Mouse (Mus musculus): ENCODE data around the gene Fyttd1.
"Not testable (repeated sequence)": the region's sequence is repeated elsewhere in the genome, so short reads cannot be mapped to it uniquely, and the experiment has no call there.

Gene Fyttd1

DNA sequence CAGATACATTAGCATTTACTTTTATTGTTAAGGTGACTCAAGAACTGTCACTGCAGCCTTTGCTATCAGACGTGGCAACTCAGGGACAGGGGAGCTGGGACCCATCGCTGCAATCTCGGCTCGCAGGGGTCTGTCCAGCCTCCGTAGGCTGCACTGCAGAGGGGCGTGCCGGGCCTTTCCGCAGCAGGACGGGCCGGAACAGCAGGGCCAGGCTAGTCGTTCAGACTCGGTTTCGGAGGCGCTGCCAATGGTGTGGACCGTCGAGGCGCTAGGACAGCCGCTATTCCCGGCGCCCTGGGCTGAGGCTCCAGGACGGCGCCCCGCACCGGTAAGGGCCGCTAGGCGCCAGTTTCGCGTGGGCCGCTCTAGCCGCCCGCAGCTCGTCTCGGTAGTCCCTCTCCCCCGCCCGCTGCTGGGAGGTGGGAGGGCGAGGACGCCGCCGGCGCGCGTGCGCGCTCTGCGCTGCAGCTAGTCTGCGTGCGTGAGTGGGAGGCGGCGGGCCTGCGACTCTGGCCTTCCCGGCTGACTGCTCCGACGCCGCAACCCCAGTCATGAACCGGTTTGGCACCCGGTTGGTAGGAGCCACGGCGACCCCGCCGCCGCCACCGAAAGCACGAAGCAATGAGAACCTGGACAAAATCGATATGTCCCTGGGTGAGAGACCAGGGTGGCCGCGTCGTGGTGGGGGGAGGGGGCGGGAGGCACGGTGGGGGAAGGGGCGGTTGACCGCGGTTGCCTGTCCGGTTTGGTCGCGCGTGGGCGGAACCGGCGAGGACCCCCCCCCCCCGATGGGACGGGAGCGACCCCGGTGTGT lies at the start of gene Fyttd1, which contains the start of gene Rubcn:
Fyttd1 (plus strand) TSS at position 158 of the 814 bp plus-strand sequence.
Rubcn (minus strand) TSS at position 424 of the 814 bp plus-strand sequence.
- peak; percentile 95 for DNase-seq

DNA sequence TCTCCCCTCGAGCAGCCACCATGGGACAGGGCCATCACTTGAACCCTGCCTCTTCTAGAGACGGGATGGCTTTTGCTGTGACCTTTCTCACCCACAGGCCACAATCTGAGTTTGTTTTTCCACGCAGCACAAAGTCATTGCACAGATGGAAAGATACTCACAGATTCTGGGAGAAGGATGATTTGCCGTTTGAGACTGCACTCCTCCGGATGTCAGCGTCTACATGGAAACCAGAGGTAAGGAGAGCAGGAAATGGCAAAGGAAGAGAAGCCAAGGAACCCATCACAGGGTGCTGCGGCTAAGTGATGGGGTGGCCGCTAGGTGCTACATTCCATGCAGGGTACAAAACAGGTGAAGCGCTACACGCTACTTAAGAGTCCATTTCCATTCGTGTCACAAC lies 48.2 kb upstream of the Fyttd1 start:
- no peak for DNase-seq

DNA sequence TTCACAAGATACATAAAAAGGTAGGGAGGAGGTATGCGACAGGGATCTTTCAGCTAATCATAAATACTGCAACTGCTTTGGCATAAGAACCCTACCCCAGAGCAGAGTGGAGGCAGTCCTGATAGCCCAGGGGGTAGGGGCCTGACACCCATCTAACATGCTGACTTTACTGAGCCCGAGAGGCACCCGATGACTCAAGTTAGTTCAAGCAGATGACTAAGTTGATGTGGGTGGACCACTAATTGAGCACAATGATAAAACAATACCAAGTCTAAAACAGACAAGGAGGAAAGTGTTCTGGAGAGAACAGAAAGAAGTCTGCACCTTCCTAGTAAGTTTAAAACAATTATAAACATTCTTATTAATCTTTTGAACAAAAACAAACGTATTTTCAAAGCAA lies 45.8 kb upstream of the Fyttd1 start:
- no peak for DNase-seq

DNA sequence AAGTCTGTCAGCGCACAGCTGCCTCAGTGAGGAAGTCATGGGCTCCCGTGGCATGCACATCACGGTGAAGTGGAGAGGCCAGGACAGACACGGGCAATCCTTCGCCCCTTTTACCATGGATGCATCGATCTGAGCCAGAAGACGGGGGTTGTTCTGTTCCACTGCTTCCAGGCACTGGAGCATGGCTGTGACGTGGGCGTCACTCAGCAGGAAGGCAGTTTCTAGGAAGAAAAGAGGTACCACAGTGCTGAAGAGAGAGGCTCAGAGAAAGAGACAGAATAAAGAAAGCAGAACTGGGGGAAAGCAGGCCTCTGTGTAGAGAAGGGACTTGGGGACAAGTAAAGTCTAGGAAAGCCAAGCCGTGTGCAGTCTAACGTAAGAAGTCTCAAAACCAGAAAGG lies 30.2 kb upstream of the Fyttd1 start:
- DNase-seq: no peak

DNA sequence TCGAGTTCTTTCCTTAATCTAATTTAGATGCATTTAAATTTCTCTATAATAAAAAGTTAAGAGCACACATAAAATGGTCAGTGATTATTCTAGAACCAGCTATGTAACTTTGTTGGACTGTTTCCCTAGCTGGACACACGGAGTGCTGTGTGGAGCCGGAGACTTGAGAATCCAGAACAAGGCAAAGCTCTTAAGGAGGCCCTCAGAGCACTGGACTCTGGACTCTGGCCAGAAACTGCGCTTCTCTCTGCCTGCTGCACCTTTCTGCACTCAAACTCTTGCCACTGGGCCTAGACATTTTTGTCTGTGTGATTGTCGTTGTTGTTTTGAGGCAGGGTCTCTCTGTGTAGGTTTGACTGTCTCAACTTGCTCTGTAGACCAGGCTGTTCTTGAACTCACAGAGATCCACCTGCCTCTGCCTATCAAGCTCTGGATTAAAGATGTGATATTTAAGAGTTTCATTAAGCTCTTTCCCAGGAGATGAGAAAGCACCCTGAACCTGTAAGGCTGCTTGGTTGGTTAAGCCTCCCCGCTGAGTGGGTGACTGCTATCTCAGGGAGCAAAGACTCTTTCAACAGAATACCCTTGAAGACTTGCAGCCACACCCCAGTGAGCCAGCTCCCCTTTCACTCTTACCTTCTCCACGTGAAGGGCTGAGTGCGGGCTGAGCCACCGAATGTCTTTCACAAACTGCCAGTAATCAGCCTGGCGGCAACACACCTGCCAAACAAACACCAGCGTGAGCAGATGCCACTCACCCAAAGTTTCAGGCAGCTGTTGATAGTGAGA lies 28.1 kb upstream of the Fyttd1 start:
- DNase-seq: no peak

DNA sequence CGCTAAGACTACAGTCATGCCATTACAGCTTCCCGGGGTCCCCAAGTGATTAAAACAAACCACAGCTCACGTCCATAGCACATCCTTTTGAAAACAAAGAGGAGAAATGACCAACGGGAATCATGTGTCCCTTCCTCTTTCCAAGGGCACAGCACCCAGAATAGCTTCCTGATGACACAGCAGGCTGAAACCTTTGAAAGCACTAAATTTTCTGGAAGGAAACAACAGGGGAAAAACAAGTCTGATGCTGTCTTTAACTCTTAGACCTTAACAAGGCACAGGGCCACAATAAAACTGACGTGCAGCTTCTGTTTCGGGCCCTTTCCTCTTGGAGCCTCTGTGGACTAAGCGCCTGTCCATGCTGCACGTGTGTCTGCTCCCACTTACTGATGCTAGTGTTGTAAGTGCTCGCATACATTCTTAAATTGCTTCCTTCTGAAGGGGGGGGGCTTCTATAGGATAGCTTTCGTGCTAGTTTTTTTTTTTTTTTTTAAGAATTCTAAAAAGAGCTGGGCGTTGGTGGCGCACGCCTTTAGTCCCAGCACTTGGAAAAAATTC lies 23.7 kb upstream of the Fyttd1 start:
- DNase-seq: no peak

DNA sequence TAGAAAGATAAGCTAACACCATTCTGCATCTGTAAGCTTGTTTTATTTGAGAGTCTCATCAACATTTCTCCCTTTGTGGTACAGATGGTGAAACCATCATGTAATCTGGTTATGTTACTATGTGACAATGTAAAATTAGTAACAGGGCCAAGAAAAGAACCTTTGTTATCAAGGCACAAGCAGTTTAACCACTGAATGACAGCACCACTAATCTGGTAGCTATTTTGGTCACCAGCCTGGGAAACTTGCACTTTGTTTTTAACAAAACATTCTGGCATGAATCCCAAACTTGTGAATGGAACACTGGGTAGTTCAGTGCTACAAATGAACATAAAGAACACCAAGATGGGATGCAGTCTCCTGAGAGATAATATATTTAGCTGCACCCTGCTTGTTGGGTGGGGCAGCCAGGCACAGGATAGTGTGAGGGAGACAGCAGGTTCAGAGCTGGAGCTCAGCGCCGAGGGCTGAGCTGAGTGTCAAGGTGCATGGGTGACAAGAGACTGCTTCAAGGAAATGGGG lies 23.2 kb upstream of the Fyttd1 start:
- DNase-seq: no peak

DNA sequence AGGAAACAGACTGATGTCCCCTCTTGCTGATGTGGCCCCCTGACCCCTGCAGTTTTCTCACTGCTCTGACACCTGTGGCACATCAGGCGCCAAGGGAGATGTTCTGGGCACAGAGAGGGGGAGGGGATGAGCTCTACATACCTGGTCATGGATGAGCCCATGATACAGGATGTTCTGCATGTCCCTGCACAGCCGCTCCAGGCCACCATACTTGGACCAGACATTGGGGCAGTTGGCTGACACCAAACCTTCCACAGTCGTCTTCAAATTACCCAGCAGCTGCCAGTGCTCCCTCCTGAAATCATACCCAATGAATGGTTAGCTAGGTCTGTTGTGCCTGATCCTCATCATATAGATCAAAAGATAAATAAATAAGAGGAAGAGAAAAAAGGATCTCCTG lies 20.5 kb upstream of the Fyttd1 start:
- no peak for DNase-seq

DNA sequence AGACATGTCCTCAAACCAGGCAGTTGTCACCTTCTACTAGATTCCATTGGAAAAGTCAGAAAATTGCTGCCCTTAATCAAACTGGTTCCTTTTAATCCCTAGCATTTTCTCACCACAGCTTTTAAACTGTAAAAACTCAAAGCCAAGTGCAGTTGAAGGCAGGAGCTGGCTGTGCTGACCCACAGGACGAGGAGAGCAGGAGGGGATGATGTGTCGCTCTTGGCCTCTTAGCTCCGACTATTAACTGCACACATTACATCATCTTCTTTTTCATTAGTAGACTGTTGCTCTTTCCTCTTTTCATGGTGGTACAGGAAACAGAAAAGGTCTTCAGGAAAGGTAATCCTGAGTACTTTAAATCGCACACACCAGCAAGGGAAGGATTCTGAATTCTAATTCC lies 18.9 kb upstream of the Fyttd1 start:
- DNase-seq: no peak

DNA sequence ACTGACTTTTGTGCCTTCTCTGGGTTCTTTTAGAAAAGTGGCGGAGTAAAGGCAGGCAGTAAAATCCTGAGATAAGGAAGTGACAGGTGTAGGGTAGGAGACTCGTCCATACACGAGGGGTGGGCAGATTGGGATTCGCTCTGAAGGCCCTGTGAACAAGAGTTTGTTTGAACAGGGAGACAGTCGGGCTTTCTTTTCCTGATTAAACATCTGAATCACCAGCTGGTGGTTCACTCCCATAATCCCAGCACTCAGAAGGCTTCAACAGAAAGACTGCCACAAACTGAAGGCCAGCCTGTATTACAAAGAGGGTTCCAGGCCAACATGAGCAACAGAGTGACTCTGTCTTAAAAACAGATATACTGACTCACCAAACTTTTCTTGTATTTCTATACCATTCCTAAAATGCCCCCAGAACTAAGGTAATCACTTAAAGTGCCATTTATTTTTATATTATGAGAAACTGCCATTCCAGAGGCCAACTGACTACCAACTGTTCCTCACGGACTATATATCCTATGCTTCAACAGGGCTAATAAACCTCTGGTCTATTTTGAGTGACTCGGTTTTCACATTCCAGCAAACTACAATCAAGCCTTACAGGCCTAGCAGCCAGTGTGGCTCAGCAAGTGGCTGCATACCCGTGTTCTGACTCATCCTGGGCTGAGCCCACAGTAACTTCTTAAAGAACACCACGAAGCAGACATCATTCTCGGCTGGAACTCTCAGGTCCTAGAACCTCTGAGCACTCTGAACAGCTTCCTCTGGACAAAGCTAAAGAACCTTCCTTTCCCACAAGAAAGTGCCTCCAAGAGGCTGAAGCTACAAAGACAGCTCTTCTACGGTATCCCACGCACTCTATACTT lies 18.3 kb upstream of the Fyttd1 start:
- no peak for DNase-seq

DNA sequence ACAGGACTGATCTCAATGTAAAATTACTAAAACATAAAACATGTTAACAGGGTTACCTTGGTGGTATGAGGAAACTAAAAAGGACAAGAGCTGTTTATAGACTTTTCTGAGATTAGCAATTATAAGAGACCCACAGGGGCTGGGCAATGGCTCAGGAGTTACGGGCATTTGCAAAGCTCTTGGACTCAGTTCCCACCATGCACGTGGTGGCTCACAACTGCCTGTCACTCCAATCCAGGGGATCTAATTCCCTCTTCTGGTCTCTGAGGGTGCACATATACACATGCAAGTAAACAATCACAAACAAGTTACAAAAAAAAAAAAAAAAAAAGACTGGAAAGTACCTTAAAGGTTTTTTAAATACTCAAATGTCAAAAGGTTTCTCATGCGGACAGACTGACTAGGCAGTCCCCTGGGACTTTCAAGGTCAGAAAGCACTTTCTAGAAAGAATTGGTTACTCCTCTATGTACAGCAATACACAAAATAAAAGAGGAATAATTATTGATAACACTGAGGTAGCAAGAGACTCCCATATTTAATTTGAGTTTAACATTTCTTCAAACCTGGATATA lies 15.4 kb upstream of the Fyttd1 start:
- DNase-seq: no peak

DNA sequence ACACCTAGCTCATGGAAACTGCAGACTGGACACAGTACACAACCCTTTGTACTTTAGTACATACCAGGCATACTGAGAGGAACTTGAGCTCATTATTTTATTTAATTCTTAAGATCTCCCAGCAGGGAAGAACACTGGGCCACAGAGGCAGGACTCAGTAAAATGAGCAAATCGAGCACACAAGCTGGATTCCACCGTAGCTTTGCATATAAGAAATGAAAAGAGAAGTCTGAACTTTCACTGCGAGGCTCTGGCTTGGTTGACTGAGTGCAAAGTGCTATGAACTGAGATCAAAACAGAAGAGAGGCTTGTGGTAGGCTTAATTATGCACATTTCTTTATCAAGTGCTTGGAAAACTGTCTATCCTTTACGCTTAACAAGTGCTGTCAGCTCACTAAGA lies 11.9 kb upstream of the Fyttd1 start:
- no peak for DNase-seq

DNA sequence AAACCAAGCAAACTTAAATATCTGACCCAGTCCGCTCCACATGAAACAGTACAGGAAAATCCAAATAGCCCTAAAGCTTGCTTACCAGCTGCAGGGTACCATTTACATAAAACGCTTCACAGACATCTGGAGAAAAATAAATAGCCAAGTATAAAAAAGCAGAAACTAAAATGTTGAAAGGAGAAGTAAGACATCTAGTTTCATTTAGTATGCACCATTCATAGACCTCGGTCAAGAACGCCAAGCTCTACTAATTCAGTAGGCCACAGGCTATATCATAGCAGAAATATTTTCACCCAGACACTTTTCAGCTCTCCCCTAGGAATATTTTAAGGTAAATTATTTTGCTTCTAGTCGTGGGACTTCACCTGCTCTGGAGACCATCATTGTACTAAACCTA lies 10.6 kb upstream of the Fyttd1 start:
- DNase-seq: no peak

DNA sequence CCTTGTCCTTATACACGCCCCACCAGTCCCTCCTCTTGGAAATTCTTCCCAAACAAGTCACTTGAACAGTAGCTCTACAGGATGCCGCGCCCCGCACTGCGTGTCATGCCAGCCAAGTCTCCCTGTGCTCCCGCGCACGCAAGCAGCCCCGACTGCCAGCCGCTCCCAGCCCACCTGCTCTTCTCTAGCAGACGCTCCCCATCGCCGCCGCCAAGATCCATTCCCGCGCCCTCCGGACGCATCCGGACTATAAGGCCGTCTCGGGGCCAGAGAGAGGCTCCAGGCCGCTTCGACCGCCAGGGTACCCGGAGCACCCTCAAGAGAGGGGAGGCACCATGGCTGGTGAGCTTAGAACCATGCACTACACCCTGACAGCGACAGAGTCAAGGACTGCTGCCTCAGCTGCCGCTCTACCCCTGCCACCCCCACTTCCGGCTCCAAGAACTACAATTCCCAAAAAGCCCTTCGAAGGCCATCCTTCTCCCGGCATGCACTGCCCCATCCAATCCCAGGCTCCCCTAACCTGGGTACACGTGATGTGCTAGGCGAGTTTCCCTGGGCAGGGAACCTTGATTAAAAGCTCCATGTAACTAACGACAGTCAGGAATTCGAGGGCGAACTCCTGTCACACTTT lies 9.3 kb upstream of the Fyttd1 start:
- peak; percentile 81 for DNase-seq

DNA sequence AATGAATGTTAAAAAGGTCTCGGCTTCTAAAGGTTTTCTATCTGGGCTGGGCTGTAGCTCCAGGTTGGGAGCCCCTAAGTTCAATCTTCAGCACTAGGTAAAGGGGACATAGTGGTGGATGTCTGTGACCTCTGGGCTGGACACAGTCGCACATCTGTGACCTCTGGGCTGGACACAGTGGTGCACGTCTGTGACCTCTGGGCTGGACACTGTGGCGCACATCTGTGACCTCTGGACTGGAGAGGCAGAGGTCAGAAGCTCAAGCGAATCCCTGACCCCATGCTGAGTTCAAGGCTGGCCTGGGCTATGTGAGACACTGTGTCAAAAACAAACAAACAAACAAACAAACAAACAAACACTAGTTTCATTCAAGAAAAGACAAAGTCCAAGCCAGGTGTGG lies 7.1 kb upstream of the Fyttd1 start:
- no peak for DNase-seq

DNA sequence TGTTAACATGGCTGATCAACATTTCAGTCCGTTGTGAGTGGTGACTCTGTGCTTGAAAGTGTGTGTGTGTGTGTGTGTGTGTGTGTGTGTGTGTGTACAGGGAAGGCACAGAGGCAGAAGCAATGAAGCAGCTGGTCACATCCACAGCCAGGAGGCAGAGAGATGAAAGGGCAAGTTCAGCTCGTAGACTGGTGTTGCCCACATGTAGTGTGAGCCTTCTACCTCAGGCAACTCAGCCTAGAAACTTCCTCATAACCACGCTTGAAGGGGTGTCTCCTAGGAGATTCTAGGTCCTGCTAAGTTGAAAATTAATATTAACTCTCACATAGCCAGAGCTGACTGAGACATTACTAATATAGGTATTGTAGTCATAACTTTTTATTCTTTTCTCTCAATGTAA lies 3.9 kb upstream of the Fyttd1 start:
- DNase-seq: no peak

DNA sequence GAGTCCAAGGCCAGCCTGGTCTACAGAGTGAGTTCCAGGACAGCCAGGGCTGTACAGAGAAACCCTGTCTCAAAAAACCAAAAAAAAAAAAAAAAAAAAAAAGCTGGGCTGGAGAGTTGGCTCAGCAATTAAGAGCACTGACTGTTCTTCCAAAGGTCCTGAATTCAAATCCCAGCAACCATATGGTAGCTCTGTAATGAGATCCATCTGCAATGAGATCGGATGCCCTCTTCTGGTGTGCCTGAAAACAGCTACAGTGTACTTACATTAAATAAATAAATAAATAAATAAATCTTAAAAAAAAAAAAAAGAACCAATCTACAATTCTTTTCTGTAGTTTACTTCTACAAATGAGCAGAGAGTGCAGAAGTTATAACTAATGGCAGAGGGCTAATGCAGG lies 2.0 kb upstream of the Fyttd1 start:
- DNase-seq: not testable (repeated sequence)

DNA sequence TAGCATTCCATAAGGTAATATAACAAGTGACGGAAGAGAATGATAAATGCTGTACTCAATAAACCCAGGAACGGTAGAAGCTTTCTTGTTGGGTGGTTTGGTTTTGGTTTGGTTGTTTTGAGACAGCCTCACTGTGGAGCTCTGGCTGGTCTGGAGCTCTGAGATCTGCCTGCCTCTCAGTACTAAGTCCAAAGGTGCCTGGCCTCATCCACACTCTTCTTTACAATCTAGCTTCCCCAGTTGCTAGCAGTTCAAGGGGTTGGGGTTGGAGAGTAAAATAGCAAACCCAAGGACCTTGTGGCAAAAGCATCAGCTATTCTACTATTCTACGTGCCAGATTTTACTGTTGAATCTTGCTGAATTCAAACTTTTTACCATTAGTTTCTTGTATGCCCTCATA lies 1.5 kb upstream of the Fyttd1 start:
- DNase-seq: no peak

DNA sequence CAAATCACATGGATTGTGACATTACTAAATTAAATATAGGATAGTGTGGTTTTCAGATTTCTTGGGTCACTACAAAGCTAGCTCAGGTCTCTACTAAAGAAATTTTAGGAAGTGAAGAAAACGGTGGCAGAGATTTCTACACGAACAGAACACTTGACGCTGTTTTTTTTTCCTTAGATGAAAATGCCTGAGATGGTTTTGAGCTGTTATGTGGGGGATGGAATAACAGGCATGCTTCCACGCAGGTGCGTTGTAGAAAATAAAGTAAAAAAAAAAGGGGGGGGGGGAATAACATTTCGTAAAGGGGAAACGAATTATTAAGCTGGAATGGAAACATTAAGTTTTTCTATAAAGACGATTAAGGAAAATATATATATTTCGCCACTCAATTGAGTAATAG lies 469 bp upstream of the Fyttd1 start:
- DNase-seq: no peak

DNA sequence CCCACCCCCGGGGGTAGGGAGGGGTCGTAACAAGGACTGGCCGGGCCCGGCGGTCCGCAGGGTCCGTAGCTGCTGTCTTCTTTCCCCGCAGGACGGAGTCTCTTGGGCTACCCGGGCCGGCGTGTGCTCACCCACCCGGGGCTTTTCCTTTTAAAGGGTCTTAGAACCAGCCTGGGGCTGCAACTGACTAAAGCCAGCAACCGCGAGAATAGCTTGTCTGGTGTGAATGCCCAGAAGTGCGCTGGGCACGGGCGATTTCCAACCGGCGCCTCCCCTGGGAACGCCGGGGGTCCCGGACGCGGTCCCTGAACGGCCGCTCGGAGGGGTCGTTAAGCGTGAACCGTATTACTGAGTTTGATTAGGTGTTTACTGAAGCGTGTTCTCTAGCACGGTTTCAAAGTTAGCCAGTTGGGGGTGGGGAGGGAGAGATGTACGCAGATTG lies 878 bp downstream of the Fyttd1 start:
- no peak for DNase-seq
